Mouse (Mus musculus): ENCODE measurements around the gene Gm20696. TPM values are rescaled to one million over a fixed set of nuclear protein-coding genes. Genes with fewer than 3 reads are reported as not detected.
A peak's percentile ranks its signal among the peaks of the same experiment; 100 is the strongest.

The Gm20696 gene
- 4.9 and 7.5 TPM in 2 replicates for polyA plus RNA-seq (2014; fragmentation: Nextera tagmentation; extraction: Ambion mirVana)

DNA sequence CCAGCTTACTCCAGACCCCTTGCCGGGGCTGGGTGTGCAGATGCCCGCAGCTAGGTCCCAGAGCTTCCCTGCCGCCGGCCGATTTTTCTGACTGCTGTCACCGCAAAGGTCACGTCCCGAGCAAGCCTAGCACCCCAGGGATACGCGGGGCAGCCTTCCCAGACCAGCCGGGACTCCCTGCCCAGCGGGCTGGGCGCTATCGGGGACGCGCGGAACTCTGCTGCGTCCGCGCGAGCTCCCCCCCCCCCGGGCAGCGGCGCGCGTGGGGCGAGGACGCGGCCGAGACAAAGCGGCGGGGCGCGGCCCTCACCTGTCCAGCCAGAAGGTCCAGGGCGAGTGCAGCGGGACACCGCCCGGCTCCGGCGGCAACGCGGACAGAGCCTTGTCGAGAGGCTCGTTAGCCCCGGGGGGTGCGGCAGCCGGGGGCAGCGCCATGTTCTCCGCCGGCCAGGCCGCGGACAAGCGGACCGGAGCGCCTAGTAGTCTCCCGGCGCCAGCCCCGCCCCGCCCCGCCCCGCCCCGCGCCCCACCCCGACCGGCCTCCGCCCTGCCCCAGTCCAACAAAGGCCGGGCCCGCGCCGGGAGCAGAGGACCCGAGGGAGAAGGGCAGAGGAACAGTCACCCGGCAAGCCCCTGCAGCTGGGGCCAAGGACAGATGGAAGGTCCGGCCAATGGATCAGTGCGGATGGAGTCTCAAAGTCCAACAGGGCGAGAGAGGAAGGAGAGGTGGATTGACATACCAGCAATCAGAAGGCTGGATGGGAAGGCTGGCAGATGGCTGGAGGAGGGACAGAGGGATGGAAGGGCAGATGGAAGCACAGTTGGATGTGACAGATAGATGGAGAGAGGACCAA, at the start of gene Gm20696, which contains the start of gene Eif4e3:
Gene Gm20696 (minus strand): TSS at position 480 of the 854 bp plus-strand sequence.
Gene Eif4e3 (minus strand): TSS at position 454 of the 854 bp plus-strand sequence.
- Histone ChIP-seq H3K4me1 (ENCODE audit: control insufficient read depth, insufficient read depth, low read length) (0 out of 2 replicates have a peak, but pooled peaks cover 5% of the 10 kb centered on the region), H3K9ac (ENCODE audit: low read depth, low read length) (peak within 1 kb of the TSS; percentile 78), H3K36me3 (ENCODE audit: control insufficient read depth, insufficient read depth, low read length) (no peaks in the 10 kb centered on the region), H3K4me2 (replicated peaks; ENCODE audit: low read depth, low read length) (peak within 1 kb of the TSS; percentile 80), H3K27me3 (ENCODE audit: control insufficient read depth, insufficient read depth, low read length) (no peaks in the 10 kb centered on the region), H3K27ac (ENCODE audit: low read depth, low read length) (peak within 1 kb of the TSS; percentile 60), H3K9me3 (ENCODE audit: control insufficient read depth, low read length) (no peaks in the 10 kb centered on the region), H3K4me3 (ENCODE audit: low read length) (peak within 1 kb of the TSS; percentile 71)
- WGBS = under 1% methylated on average over 57 of the region's 75 CpGs
- ATAC-seq (ENCODE audit: low FRiP score, low TSS enrichment) = peak; percentile 88

DNA sequence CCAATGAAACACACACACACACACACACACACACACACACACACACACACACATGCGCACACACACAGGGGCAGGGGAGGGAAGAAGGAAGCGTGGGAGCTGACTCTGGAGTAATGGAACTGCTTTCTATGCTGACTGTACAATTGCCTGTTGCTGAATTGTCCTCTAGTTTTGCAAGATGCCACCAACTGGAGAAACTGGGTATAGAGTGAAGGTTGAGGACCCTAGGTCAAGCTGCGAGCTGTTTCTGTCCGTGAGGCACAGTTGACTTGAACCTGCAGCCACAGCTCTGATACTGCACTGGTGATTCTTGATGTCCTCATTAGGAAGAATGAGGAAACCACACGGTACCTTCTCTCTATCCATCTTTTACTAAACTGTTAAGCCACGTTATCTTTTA, 49.3 kb upstream of the Gm20696 start:
- Histone ChIP-seq H3K9me3 (ENCODE audit: control insufficient read depth, low read length) (no peaks in the 10 kb centered on the region), H3K4me1 (ENCODE audit: control insufficient read depth, insufficient read depth, low read length) (no peaks in the 10 kb centered on the region), H3K4me2 (replicated peaks; ENCODE audit: low read depth, low read length) (no peak overlapping the region), H3K9ac (ENCODE audit: low read depth, low read length) (no peak overlapping the region), H3K4me3 (ENCODE audit: low read length) (no peak overlapping the region), H3K27ac (ENCODE audit: low read depth, low read length) (no peak overlapping the region), H3K36me3 (ENCODE audit: control insufficient read depth, insufficient read depth, low read length) (no peaks in the 10 kb centered on the region), H3K27me3 (ENCODE audit: control insufficient read depth, insufficient read depth, low read length) (no peaks in the 10 kb centered on the region)
- 74% methylated on average over 5 of the region's 6 CpGs for WGBS
- ATAC-seq (ENCODE audit: low FRiP score, low TSS enrichment) = no peak

- WGBS = 66% methylated on average over 6 of the region's 6 CpGs
- Histone ChIP-seq H3K4me2 (replicated peaks; ENCODE audit: low read depth, low read length) (no peak overlapping the region), H3K4me3 (ENCODE audit: low read length) (no peak overlapping the region), H3K4me1 (ENCODE audit: control insufficient read depth, insufficient read depth, low read length) (no peaks in the 10 kb centered on the region), H3K27ac (ENCODE audit: low read depth, low read length) (no peak overlapping the region), H3K9ac (ENCODE audit: low read depth, low read length) (no peak overlapping the region), H3K36me3 (ENCODE audit: control insufficient read depth, insufficient read depth, low read length) (no peaks in the 10 kb centered on the region), H3K27me3 (ENCODE audit: control insufficient read depth, insufficient read depth, low read length) (no peaks in the 10 kb centered on the region), H3K9me3 (ENCODE audit: control insufficient read depth, low read length) (no peaks in the 10 kb centered on the region)
- ATAC-seq (ENCODE audit: low FRiP score, low TSS enrichment) = no peak
Observed at GRCm38 (mm10) chr6:99715191-99715590, 48.6 kb upstream of the Gm20696 start.

GRCm38 (mm10) chr6:99713256-99713655, 46.7 kb upstream of the Gm20696 start:
- no peaks in the 10 kb centered on the region for H3K27me3 ChIP-seq (ENCODE audit: control insufficient read depth, insufficient read depth, low read length)
- H3K9ac ChIP-seq (ENCODE audit: low read depth, low read length) = no peak overlapping the region
- H3K27ac ChIP-seq (ENCODE audit: low read depth, low read length) = no peak overlapping the region
- H3K36me3 ChIP-seq (ENCODE audit: control insufficient read depth, insufficient read depth, low read length) = no peaks in the 10 kb centered on the region
- no peak for ATAC-seq (ENCODE audit: low FRiP score, low TSS enrichment)
- H3K4me1 ChIP-seq (ENCODE audit: control insufficient read depth, insufficient read depth, low read length) = no peaks in the 10 kb centered on the region
- no peaks in the 10 kb centered on the region for H3K9me3 ChIP-seq (ENCODE audit: control insufficient read depth, low read length)
- H3K4me3 ChIP-seq (ENCODE audit: low read length) = no peak overlapping the region
- H3K4me2 ChIP-seq (replicated peaks; ENCODE audit: low read depth, low read length) = no peak overlapping the region
- WGBS = 78% methylated on average over 5 of the region's 5 CpGs

DNA sequence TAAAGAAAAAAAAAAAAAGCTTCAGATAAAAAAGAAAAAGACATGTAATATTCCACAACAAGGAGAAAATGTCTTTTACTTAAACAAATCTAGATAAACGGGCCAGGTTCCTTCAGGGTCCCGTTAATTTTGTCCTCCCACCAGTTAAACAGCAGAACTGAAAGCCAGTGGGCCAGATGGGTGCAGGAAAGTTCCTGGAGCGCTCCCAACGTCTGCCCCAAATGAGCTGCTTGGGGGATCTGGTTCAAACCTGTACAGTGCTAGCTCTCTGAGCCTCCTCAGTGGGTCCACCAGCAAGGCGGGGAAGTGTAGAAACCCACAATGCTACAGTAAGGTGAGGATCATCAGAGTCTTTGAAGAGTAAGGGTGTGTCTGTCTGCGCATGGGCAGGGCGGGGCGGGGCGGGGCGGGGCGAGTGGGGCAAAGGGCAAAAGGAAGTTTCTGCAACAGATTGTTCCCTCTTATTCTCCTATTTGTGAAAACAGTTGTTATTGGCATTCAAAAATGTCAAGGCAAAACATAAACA, 45.0 kb upstream of the Gm20696 start:
- Histone ChIP-seq H3K4me1 (ENCODE audit: control insufficient read depth, insufficient read depth, low read length) (no peaks in the 10 kb centered on the region), H3K36me3 (ENCODE audit: control insufficient read depth, insufficient read depth, low read length) (no peaks in the 10 kb centered on the region), H3K27ac (ENCODE audit: low read depth, low read length) (no peak overlapping the region), H3K27me3 (ENCODE audit: control insufficient read depth, insufficient read depth, low read length) (no peaks in the 10 kb centered on the region), H3K4me3 (ENCODE audit: low read length) (no peak overlapping the region), H3K9ac (ENCODE audit: low read depth, low read length) (no peak overlapping the region), H3K4me2 (replicated peaks; ENCODE audit: low read depth, low read length) (no peak overlapping the region), H3K9me3 (ENCODE audit: control insufficient read depth, low read length) (no peaks in the 10 kb centered on the region)
- WGBS = 61% methylated on average over 11 of the region's 11 CpGs
- ATAC-seq (ENCODE audit: low FRiP score, low TSS enrichment) = no peak

DNA sequence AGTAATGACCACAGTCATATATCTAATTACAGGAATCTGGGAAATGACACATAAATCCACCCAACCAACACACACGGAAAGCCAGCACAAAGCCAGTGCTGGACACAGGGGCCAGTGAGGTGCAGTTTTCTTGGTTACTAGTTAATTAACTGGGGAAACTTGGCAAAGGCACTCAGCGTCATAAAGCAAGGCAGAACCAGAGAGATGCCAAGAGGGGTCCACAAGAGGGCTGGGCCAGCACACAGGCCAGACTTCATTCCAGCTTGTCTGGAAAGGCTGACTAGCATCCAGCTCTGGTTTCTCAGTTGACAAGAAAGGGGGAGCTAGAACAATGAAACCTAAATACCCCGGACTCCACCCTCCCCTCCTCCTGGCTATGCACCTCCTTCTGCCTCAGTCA, 33.9 kb upstream of the Gm20696 start:
- WGBS = 30% methylated on average over 3 of the region's 3 CpGs
- H3K36me3 ChIP-seq (ENCODE audit: control insufficient read depth, insufficient read depth, low read length) = no peaks in the 10 kb centered on the region
- peaks cover 8% of the 10 kb centered on the region for H3K27me3 ChIP-seq (ENCODE audit: control insufficient read depth, insufficient read depth, low read length)
- H3K9me3 ChIP-seq (ENCODE audit: control insufficient read depth, low read length) = no peaks in the 10 kb centered on the region
- H3K4me1 ChIP-seq (ENCODE audit: control insufficient read depth, insufficient read depth, low read length) = peaks cover 10% of the 10 kb centered on the region; the same call in 1 of the 2 replicates
- H3K4me2 ChIP-seq (replicated peaks; ENCODE audit: low read depth, low read length) = no peak overlapping the region
- H3K9ac ChIP-seq (ENCODE audit: low read depth, low read length) = no peak overlapping the region
- peak; percentile 35; the same call in 1 of the 2 replicates for ATAC-seq (ENCODE audit: low FRiP score, low TSS enrichment)
- no peak overlapping the region for H3K4me3 ChIP-seq (ENCODE audit: low read length)
- no peak overlapping the region for H3K27ac ChIP-seq (ENCODE audit: low read depth, low read length)

DNA sequence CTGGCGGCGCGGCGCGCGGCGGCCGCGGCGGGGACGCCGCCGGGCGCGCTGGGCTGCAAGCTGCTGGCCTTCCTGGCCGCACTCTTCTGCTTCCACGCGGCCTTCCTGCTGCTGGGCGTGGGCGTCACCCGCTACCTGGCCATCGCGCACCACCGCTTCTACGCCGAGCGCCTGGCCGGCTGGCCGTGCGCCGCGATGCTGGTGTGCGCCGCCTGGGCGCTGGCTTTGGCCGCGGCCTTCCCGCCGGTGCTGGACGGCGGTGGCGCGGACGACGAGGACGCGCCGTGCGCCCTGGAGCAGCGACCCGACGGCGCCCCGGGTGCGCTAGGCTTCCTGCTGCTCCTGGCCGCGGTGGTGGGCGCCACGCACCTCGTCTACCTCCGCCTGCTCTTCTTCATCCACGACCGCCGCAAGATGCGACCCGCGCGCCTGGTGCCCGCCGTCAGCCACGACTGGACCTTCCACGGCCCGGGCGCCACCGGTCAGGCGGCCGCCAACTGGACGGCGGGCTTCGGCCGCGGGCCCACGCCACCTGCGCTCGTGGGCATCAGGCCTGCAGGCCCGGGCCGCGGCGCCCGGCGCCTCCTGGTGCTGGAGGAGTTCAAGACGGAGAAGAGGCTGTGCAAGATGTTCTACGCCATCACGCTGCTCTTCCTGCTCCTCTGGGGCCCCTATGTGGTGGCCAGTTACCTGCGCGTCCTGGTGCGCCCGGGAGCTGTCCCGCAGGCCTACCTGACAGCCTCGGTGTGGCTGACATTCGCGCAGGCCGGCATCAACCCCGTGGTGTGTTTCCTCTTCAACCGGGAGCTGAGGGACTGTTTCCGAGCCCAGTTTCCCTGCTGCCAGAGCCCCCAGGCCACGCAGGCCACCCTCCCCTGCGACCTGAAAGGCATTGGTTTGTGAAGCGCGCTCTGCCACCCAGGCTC, 26.6 kb upstream of the Gm20696 start:
- H3K4me3 ChIP-seq (ENCODE audit: low read length) = peak overlapping the region; percentile 82
- peak overlapping the region; percentile 83 for H3K9ac ChIP-seq (ENCODE audit: low read depth, low read length)
- H3K27me3 ChIP-seq (ENCODE audit: control insufficient read depth, insufficient read depth, low read length) = peaks cover 59% of the 10 kb centered on the region
- no peaks in the 10 kb centered on the region for H3K9me3 ChIP-seq (ENCODE audit: control insufficient read depth, low read length)
- H3K27ac ChIP-seq (ENCODE audit: low read depth, low read length) = no peak overlapping the region
- peaks cover 7% of the 10 kb centered on the region for H3K4me1 ChIP-seq (ENCODE audit: control insufficient read depth, insufficient read depth, low read length)
- peak overlapping the region; percentile 96 for H3K4me2 ChIP-seq (replicated peaks; ENCODE audit: low read depth, low read length)
- 1% methylated on average over 102 of the region's 110 CpGs for WGBS
- H3K36me3 ChIP-seq (ENCODE audit: control insufficient read depth, insufficient read depth, low read length) = no peaks in the 10 kb centered on the region
- ATAC-seq (ENCODE audit: low FRiP score, low TSS enrichment) = peak; percentile 47

DNA sequence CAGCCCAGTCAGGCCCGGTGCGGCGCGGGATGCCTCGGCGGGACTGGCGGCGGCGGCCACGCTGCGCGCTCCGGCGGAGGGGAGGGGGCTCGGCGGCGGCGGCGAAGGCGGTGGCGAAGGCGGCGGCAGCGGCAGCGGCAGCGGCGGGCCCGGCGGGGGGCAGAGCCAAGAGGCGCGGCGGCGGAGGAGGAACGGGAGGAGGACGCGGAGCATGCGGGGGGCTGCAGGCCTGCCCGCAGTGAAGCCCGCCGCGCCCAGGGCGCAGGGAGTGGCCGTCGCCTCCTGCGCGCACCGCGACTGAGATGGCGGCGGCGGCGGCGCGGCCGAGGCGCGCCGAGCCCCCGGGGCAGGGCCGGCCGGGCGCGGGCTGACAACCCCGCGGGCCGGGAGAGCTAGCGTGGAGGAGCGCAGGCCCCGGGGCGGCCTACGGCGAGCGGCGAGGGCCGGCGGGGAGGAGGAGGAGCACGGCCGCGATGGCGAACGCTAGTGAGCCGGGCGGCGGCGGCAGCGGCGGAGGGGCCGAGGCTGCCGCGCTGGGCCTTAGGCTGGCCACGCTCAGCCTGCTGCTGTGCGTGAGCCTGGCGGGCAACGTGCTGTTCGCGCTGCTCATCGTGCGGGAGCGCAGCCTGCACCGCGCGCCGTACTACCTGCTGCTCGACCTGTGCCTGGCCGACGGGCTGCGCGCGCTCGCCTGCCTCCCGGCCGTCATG, 25.8 kb upstream of the Gm20696 start, which contains the start of gene Gpr27:
Gene Gpr27 (plus strand): TSS at position 474 of the 710 bp plus-strand sequence.
- Histone ChIP-seq H3K4me3 (ENCODE audit: low read length) (peak within 1 kb of the TSS; percentile 82), H3K9ac (ENCODE audit: low read depth, low read length) (peak within 1 kb of the TSS; percentile 83), H3K27ac (ENCODE audit: low read depth, low read length) (no peak within 1 kb of the TSS), H3K9me3 (ENCODE audit: control insufficient read depth, low read length) (no peaks in the 10 kb centered on the region), H3K4me1 (ENCODE audit: control insufficient read depth, insufficient read depth, low read length) (peaks cover 7% of the 10 kb centered on the region), H3K4me2 (replicated peaks; ENCODE audit: low read depth, low read length) (peak within 1 kb of the TSS; percentile 96), H3K36me3 (ENCODE audit: control insufficient read depth, insufficient read depth, low read length) (no peaks in the 10 kb centered on the region), H3K27me3 (ENCODE audit: control insufficient read depth, insufficient read depth, low read length) (peaks cover 59% of the 10 kb centered on the region)
- 2% methylated on average over 59 of the region's 112 CpGs for WGBS
- peak; percentile 68 for ATAC-seq (ENCODE audit: low FRiP score, low TSS enrichment)
